Mouse (Mus musculus): ENCODE data around the gene Tor4a. TPM values are rescaled to one million over a fixed set of nuclear protein-coding genes. Genes with fewer than 3 reads are reported as not detected.

Tor4a gene
- total and polyA plus RNA-seq, 3 experiments: 12.6 to 20.4 (median 15.3) TPM

DNA sequence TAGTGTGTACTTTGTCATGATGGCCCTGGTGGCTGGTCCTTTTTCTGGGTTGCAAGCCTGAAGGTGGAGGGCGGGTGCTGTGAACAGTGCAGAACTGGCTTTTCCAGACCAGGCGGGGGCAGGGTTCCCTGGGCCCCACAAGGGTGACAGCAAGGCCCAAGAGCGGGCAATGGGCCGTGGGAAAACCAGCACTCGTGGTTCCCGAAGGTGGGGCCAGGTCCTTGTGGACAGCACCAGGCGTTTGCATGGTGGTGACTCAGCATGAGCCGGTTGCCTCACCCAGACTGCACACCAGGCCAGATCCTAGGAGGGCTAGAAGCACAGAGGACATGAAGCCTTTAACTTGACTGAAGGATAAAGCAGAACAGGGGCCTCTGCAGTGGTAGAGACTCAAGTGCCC is 24.1 kb downstream of the Tor4a start:
- H3K9ac ChIP-seq (ENCODE audit: insufficient read depth, low read depth): no peak overlapping the region
- dilution Hi-C loops (cut with MboI; ENCODE audit: extremely low pct_ligation_motif_present, extremely low pct_unique_long_range_greater_than_20kb, low sequenced_read_pairs): no loop called here
- no peaks in the 10 kb centered on the region for H3K79me2 ChIP-seq (replicated peaks; ENCODE audit: control insufficient read depth, extremely low read depth, insufficient read depth, poor library complexity, severe bottlenecking)
- no peak overlapping the region for H3K4me3 ChIP-seq (replicated peaks in 1 of 3; ENCODE audit: low read depth in 2 of 3, low read length in 2 of 3, poor library complexity in 1 of 3)
- no peaks in the 10 kb centered on the region for H3K36me3 ChIP-seq (replicated peaks in 1 of 2; ENCODE audit: control insufficient read depth in 1 of 2, insufficient read depth in 1 of 2, low read length in 1 of 2)
- H3K9me3 ChIP-seq (replicated peaks; ENCODE audit: low read length): no peaks in the 10 kb centered on the region
- no peak overlapping the region for H3K4me2 ChIP-seq (ENCODE audit: insufficient read depth, low read depth, poor library complexity, severe bottlenecking)
- TF ChIP-seq JUN (IDR thresholded peaks at IDR 0.05; ENCODE audit: insufficient read depth, low read depth, low read length): no peak
- TF ChIP-seq RCOR1 (conservative IDR thresholded peaks at IDR 0.05; ENCODE audit: low read depth, low read length): no peak
- no peak for TF ChIP-seq GABPA (IDR thresholded peaks at IDR 0.05; ENCODE audit: insufficient replicate concordance, low read depth, low read length)
- TF ChIP-seq POLR2AphosphoS2 (IDR thresholded peaks at IDR 0.05; ENCODE audit: low read depth, low read length): no peak
- no peak for TF ChIP-seq MAX (IDR thresholded peaks at IDR 0.05; ENCODE audit: low read length)
- no peak for TF ChIP-seq USF2 (conservative IDR thresholded peaks at IDR 0.05; ENCODE audit: low read depth, low read length)
- no peak for TF ChIP-seq ZKSCAN1 (IDR thresholded peaks at IDR 0.05; ENCODE audit: borderline replicate concordance, low read depth, low read length)
- no peak for DNase-seq (ENCODE audit: extremely low read depth)
- H3K27ac ChIP-seq (ENCODE audit: insufficient read depth, low read depth): no peak overlapping the region
- peaks cover 43% of the 10 kb centered on the region for H3K27me3 ChIP-seq (replicated peaks)
- H3K4me1 ChIP-seq (ENCODE audit: control insufficient read depth in 1 of 2, insufficient read depth in 2 of 2): peaks cover 15 to 23% of the 10 kb centered on the region in 2 experiments
- in situ Hi-C loops (cut with MboI; ENCODE audit: low pct_ligation_motif_present, low pct_unique_long_range_greater_than_20kb, low sequenced_read_pairs): no loop called here

DNA sequence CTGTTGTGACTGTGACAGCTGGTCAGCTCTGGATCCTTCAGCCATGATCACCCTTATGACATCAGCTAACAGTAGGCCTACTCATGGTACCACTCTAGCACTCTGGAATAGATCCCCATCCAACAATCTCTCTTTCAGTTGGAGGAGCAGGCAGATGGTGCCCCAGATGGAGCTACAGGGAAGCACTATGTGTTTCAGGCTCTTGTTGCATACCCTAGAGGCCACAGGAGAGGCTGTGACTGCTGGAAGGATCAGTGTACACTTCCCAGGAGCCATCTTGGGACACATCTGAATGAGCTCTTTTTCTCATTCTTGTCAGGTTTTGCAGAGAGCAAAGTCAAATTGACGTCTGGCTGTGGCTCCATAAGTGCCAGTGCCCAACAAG is 24.9 kb downstream of the Tor4a start:
- no peak for DNase-seq (ENCODE audit: extremely low read depth)
- Histone ChIP-seq H3K27ac (ENCODE audit: insufficient read depth, low read depth) (no peak overlapping the region), H3K27me3 (replicated peaks) (peaks cover 34% of the 10 kb centered on the region), H3K4me1 (ENCODE audit: control insufficient read depth in 1 of 2, insufficient read depth in 2 of 2) (peaks cover 15 to 23% of the 10 kb centered on the region in 2 experiments), H3K9ac (ENCODE audit: insufficient read depth, low read depth) (no peak overlapping the region), H3K4me3 (replicated peaks in 1 of 3; ENCODE audit: low read depth in 2 of 3, low read length in 2 of 3, poor library complexity in 1 of 3) (no peak overlapping the region), H3K36me3 (replicated peaks in 1 of 2; ENCODE audit: control insufficient read depth in 1 of 2, insufficient read depth in 1 of 2, low read length in 1 of 2) (no peaks in the 10 kb centered on the region), H3K4me2 (ENCODE audit: insufficient read depth, low read depth, poor library complexity, severe bottlenecking) (no peak overlapping the region), H3K79me2 (replicated peaks; ENCODE audit: control insufficient read depth, extremely low read depth, insufficient read depth, poor library complexity, severe bottlenecking) (no peaks in the 10 kb centered on the region), H3K9me3 (replicated peaks; ENCODE audit: low read length) (no peaks in the 10 kb centered on the region)
- TF ChIP-seq RCOR1 (conservative IDR thresholded peaks at IDR 0.05; ENCODE audit: low read depth, low read length) (no peak), UBTF (IDR thresholded peaks at IDR 0.05; ENCODE audit: low read depth, low read length) (no peak), MAZ (IDR thresholded peaks at IDR 0.05; ENCODE audit: low read depth, low read length) (no peak), JUND (conservative IDR thresholded peaks at IDR 0.05; ENCODE audit: low read depth, low read length) (no peak), EP300 (IDR thresholded peaks at IDR 0.05; ENCODE audit: low read length) (no peak), ZMIZ1 (IDR thresholded peaks at IDR 0.05; ENCODE audit: low read depth, low read length) (no peak), CHD1 (IDR thresholded peaks at IDR 0.05; ENCODE audit: low read depth, low read length) (no peak), SIN3A (IDR thresholded peaks at IDR 0.05; ENCODE audit: low read length) (no peak), MAX (IDR thresholded peaks at IDR 0.05; ENCODE audit: low read length) (no peak), ETS1 (conservative IDR thresholded peaks at IDR 0.05; ENCODE audit: low read depth, low read length) (no peak), ELF1 (IDR thresholded peaks at IDR 0.05; ENCODE audit: low read depth, low read length) (no peak), PAX5 (IDR thresholded peaks at IDR 0.05; ENCODE audit: low read length) (no peak), TCF12 (IDR thresholded peaks at IDR 0.05; ENCODE audit: low read depth, low read length) (no peak), HCFC1 (IDR thresholded peaks at IDR 0.05; ENCODE audit: low read depth, low read length) (no peak), USF1 (IDR thresholded peaks at IDR 0.05; ENCODE audit: low read depth, low read length) (no peak), ZC3H11A (IDR thresholded peaks at IDR 0.05; ENCODE audit: low read depth, low read length) (no peak), ZNF384 (IDR thresholded peaks at IDR 0.05; ENCODE audit: low read depth, low read length) (no peak), CHD2 (IDR thresholded peaks at IDR 0.05; ENCODE audit: low read length) (no peak), IRF4 (IDR thresholded peaks at IDR 0.05; ENCODE audit: low read depth, low read length) (no peak), MYC (IDR thresholded peaks at IDR 0.05; ENCODE audit: low read depth, low read length) (no peak)
- dilution Hi-C loops (cut with MboI; ENCODE audit: extremely low pct_ligation_motif_present, extremely low pct_unique_long_range_greater_than_20kb, low sequenced_read_pairs): no loop called here
- in situ Hi-C loops (cut with MboI; ENCODE audit: low pct_ligation_motif_present, low pct_unique_long_range_greater_than_20kb, low sequenced_read_pairs): no loop called here
